Mouse (Mus musculus) hindbrain, embryonic 12.5 days (tissue): ENCODE data around the gene Sult2b1. TPM values are rescaled to one million over a fixed set of nuclear protein-coding genes. Genes with fewer than 3 reads are reported as not detected.

Experiments used
- ATAC-seq: fragments of 200-750 bp; cut with Nextera tagmentation; 2 replicates; pipeline ENCODE4 v1.8.0; 2017; ENCODE audit warnings: moderate TSS enrichment; ENCODE audit not compliant: low FRiP score
- H3K27ac ChIP-seq: fragments of 300-500 bp; sonication (generic); 2 replicates; pipeline ENCODE4 v1.5.1; 2016; ENCODE audit warnings: mild to moderate bottlenecking
- H3K27me3 ChIP-seq: fragments of 300-500 bp; sonication (generic); 2 replicates; pipeline ENCODE4 v1.6.1; 2016; ENCODE audit warnings: mild to moderate bottlenecking
- H3K36me3 ChIP-seq: fragments of 300-500 bp; sonication (generic); 2 replicates; pipeline ENCODE4 v1.6.1; 2016; ENCODE audit warnings: mild to moderate bottlenecking
- H3K4me1 ChIP-seq: fragments of 300-500 bp; sonication (generic); 2 replicates; pipeline ENCODE4 v1.6.1; 2016
- H3K4me2 ChIP-seq: fragments of 300-500 bp; sonication (generic); replicated peaks from 2 replicates; pipeline ENCODE4 v1.6.1; 2016; ENCODE audit warnings: mild to moderate bottlenecking
- H3K4me3 ChIP-seq: fragments of 300-500 bp; sonication (generic); 2 replicates; pipeline ENCODE4 v1.5.1; 2016; ENCODE audit warnings: mild to moderate bottlenecking
- H3K9ac ChIP-seq: fragments of 300-500 bp; sonication (generic); 2 replicates; pipeline ENCODE4 v1.6.1; 2016; ENCODE audit warnings: mild to moderate bottlenecking, moderate library complexity
- H3K9me3 ChIP-seq: fragments of 300-500 bp; sonication (generic); replicated peaks from 2 replicates; pipeline ENCODE4 v1.6.1; 2016; ENCODE audit warnings: mild to moderate bottlenecking
- WGBS: fragments of 180-500 bp; shearing (Covaris S2); methylation state at CpG from one replicate; pipeline ENCODE4 v1.1.7; 2016; 5-methylcytosine and 5-hydroxymethylcytosine counted together
- polyA plus RNA-seq: library from polyadenylated mRNA; unstranded; fragments of >200 nt; fragmentation: Nextera tagmentation; extraction: Ambion mirVana; gene quantifications from 2 replicates; pipeline ENCODE4 v1.2.1, GENCODE M21; 2016

Gene Sult2b1
- polyA plus RNA-seq, result 2.4 and 3.0 TPM in 2 replicates

DNA sequence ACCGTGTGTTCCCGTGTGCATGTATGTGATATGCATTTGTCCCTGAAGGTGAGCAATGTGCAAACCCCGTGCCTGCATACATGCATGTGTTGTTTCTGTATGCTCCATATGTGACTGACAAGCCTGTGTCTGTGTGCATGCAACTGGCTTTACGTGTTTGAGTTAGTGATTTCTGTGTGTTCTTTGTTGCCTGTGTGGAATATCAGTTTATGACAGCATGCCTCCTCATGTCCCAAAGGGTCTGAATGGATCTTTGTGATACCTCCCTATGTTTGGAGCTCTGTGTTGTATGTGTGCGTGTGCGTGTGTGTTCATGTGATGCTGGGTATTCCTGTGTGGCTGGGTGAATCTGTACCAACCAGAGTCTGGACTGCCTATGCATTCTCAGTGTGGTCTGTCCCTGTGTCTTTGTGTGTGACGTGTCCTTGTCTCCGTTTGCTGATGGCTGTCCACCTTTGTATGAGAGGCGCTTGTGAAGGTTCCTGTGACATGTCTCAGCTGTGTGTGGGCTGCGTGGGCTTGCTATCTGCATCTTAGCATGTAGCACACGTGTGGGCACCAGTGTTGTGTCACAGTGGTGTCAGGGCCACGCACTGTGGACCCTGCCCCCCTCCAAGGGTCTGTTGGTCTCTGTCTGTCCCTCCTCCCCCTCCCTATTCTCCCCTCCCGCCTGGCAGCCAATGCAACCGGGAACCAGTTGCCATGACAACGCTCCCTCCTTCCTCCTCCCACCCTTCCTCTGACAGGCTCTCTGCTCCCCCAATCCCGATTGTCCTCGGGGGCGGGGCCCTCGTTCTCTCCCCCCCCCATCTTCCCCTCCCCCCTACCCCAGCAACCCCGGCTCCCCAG is at the start of gene Sult2b1:
TSS of gene Sult2b1 (minus strand) at position 146 of the 849 bp plus-strand sequence.
- Histone ChIP-seq H3K4me3 (peak within 1 kb of the TSS; percentile 74), H3K4me1 (peaks cover 29% of the 10 kb centered on the region), H3K36me3 (peaks cover 26% of the 10 kb centered on the region), H3K9ac (peak within 1 kb of the TSS; percentile 90), H3K27ac (peak within 1 kb of the TSS; percentile 98), H3K27me3 (peaks cover 7% of the 10 kb centered on the region), H3K4me2 (peak within 1 kb of the TSS; percentile 87), H3K9me3 (no peaks in the 10 kb centered on the region)
- 25% methylated on average over 16 of the region's 20 CpGs for WGBS
- peak; percentile 72 for ATAC-seq

DNA sequence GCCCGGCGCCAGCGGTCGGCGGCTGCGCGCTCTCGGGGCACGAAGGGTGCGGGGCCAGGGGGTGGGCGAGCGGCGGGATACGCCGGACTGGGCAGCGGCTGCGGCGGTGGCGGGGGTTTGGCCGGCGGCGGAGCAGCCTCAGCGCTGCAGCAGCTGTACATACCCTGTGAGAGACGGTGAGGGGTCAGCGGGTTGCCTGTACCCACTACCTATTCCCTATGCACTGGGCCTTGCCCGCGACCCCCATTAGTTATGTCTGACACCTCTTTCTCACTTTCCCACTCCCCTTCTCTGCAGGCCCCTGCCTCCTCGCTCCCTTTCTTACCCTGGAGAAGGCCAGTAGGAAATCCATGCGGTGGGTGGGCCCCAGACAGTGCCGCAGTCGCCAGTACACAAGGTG is 49.5 kb upstream of the Sult2b1 start:
- Histone ChIP-seq H3K4me1 (peaks cover 35% of the 10 kb centered on the region), H3K36me3 (peaks cover 5% of the 10 kb centered on the region), H3K4me3 (peak overlapping the region; percentile 38), H3K9me3 (no peaks in the 10 kb centered on the region), H3K27me3 (peaks cover 70% of the 10 kb centered on the region), H3K27ac (no peak overlapping the region), H3K4me2 (peak overlapping the region; percentile 50), H3K9ac (peak overlapping the region; percentile 55)
- WGBS, result 2% methylated on average over 24 of the region's 31 CpGs
- ATAC-seq, result no peak

DNA sequence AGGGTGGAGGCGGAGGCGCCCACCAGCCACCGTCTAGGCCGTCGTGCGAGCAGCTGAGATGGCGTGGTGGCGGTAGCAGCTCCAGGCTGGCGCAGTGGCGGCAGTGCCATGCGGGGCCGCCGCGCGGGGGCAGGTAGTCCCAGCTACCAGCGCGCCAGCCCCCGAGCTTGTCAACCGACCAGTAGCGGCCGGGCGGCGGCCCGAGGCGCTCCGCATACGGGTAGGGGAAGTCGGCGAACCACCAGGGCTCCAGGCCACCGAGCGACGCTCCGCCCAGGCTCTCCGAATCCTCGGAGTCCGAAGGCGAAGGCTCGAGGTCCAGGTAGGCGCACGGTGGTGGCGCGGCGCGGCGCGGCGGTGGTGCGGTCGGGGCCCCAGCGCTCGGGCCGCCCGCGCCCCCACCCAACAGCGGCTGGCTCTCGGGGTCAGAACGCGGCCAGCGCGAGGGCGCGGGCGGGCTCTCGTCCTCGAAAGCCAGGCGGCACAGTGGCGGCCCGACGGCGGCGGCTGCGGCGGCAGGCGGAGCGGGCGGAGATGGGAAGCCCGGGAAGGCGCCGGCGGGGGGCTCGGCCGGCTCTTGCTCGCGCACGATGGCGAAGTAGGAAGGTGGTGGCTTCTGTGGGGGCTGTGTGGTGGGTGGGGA is 48.8 kb upstream of the Sult2b1 start:
- H3K9me3 ChIP-seq, result no peaks in the 10 kb centered on the region
- peaks cover 67% of the 10 kb centered on the region for H3K27me3 ChIP-seq
- H3K4me2 ChIP-seq, result peak overlapping the region; percentile 50
- H3K27ac ChIP-seq, result no peak overlapping the region
- no peak for ATAC-seq
- peak overlapping the region; percentile 38 for H3K4me3 ChIP-seq
- WGBS, result 1% methylated on average over 80 of the region's 86 CpGs
- H3K36me3 ChIP-seq, result peaks cover 12% of the 10 kb centered on the region
- H3K9ac ChIP-seq, result peak overlapping the region; percentile 55
- H3K4me1 ChIP-seq, result peaks cover 35% of the 10 kb centered on the region

DNA sequence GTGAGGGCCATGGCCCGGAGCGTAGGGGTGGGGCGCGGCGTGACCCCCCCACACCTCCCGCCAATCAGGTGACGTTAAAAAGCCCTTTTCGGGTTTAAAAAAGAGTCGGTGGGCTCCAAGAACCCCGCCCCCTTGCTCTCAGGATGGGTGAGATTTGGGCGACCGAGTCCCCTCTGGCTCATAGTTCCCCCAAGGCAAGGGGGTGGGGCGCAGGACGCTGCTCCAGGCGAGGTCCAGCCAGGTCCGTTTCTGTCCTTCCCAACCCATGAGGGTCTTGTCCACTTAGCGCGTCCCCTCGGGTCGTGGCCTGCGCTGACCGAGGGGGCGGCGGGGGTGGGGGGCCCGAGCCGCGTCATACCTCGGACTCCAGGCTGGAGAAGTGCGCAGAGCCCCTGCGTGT is 48.0 kb upstream of the Sult2b1 start:
- Histone ChIP-seq H3K27ac (no peak overlapping the region), H3K9ac (0 out of 2 replicates have a peak overlapping the region, but pooled peaks have one; percentile 45), H3K4me2 (peak overlapping the region; percentile 50), H3K36me3 (peaks cover 20% of the 10 kb centered on the region), H3K27me3 (peaks cover 61% of the 10 kb centered on the region), H3K4me1 (peaks cover 35% of the 10 kb centered on the region), H3K9me3 (no peaks in the 10 kb centered on the region), H3K4me3 (peak overlapping the region; percentile 38)
- WGBS, result 9% methylated on average over 30 of the region's 30 CpGs
- no peak for ATAC-seq

- Histone ChIP-seq H3K4me2 (peak overlapping the region; percentile 67), H3K27me3 (peaks cover 50% of the 10 kb centered on the region), H3K4me1 (peaks cover 35% of the 10 kb centered on the region), H3K27ac (peak overlapping the region; percentile 92), H3K4me3 (peak overlapping the region; percentile 85), H3K9ac (peak overlapping the region; percentile 67; the same call in 1 of the 2 replicates), H3K36me3 (peaks cover 33% of the 10 kb centered on the region), H3K9me3 (no peaks in the 10 kb centered on the region)
- peak; percentile 36 for ATAC-seq
- WGBS, result 16% methylated on average over 5 of the region's 5 CpGs
These were observed 46.7 kb upstream of the Sult2b1 start for GRCm38 (mm10) chr7:45831128-45831525.

DNA sequence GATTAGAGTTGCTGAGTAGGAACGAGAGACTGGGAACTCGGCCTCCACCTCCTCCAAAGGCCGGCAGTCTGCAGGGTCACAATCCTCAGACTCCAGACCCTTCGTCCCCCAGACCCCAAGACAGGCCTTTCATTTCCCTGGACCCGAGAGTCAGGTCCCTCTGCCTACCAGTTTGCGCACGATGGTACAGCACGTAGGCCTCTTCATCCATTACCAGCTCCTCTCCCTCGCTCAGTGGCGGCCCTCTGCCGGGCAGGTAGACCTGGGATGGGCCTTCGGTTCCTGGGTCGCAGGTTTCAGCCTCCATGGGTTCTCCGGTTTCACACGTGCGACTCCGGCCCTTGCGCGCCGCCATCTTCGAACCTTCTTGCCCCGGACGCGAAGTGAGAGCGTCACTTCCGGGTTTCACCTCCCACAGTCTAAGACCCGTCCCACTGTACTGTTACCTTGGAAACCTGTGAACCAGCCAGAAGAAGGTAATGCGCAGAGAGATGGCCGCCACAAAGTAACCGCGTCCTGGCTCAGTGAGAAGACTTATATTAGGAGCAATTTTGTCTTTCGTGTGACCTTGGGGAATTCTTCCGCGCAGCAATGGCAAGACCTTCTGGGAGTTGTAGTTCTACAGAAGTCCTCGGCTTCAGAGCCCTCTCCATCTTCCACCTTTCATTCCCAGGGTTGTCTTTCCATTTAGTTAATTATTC is 46.1 kb upstream of the Sult2b1 start, which contains the start of gene Grwd1:
TSS of gene Grwd1 (minus strand) at position 518 of the 701 bp plus-strand sequence.
- Histone ChIP-seq H3K27ac (peak within 1 kb of the TSS; percentile 92), H3K4me3 (peak within 1 kb of the TSS; percentile 85), H3K36me3 (peaks cover 38% of the 10 kb centered on the region), H3K4me1 (peaks cover 35% of the 10 kb centered on the region), H3K9me3 (no peaks in the 10 kb centered on the region), H3K9ac (peak within 1 kb of the TSS; percentile 67), H3K27me3 (peaks cover 45% of the 10 kb centered on the region), H3K4me2 (peak within 1 kb of the TSS; percentile 67)
- ATAC-seq, result peak; percentile 85
- under 1% methylated on average over 35 of the region's 35 CpGs for WGBS

- Histone ChIP-seq H3K36me3 (peaks cover 64% of the 10 kb centered on the region), H3K4me3 (no peak overlapping the region), H3K27ac (no peak overlapping the region), H3K4me1 (peaks cover 16% of the 10 kb centered on the region), H3K9ac (no peak overlapping the region), H3K4me2 (no peak overlapping the region), H3K27me3 (peaks cover 6% of the 10 kb centered on the region), H3K9me3 (no peaks in the 10 kb centered on the region)
- WGBS, result 96% methylated on average over 7 of the region's 7 CpGs
- ATAC-seq, result no peak
These were observed 42.2 kb upstream of the Sult2b1 start for GRCm38 (mm10) chr7:45826631-45827030.

- Histone ChIP-seq H3K9ac (0 out of 2 replicates have a peak within 1 kb of the TSS, but pooled peaks have one; percentile 4), H3K4me2 (no peak within 1 kb of the TSS), H3K36me3 (peaks cover 64% of the 10 kb centered on the region), H3K27ac (no peak within 1 kb of the TSS), H3K4me3 (no peak within 1 kb of the TSS), H3K4me1 (peaks cover 6% of the 10 kb centered on the region), H3K9me3 (no peaks in the 10 kb centered on the region), H3K27me3 (peaks cover 9% of the 10 kb centered on the region)
- ATAC-seq, result no peak
- 87% methylated on average over 7 of the region's 7 CpGs for WGBS
These were observed 40.1 kb upstream of the Sult2b1 start, which contains the start of gene Kcnj14 for GRCm38 (mm10) chr7:45824598-45824997. TSS of gene Kcnj14 (minus strand) at chr7:45824782.

GRCm38 (mm10) chr7:45820913-45821312 is 36.4 kb upstream of the Sult2b1 start:
- no peak overlapping the region for H3K27ac ChIP-seq

GRCm38 (mm10) chr7:45819843-45820242 is 35.4 kb upstream of the Sult2b1 start:
- peak overlapping the region; percentile 29 for H3K4me2 ChIP-seq

More at GRCm38 (mm10) chr7:45820913-45821312, 36.4 kb upstream of the Sult2b1 start:
- peaks cover 19% of the 10 kb centered on the region for H3K27me3 ChIP-seq
- H3K4me1 ChIP-seq, result peaks cover 4% of the 10 kb centered on the region
- H3K36me3 ChIP-seq, result peaks cover 29% of the 10 kb centered on the region
- H3K9ac ChIP-seq, result no peak overlapping the region
- ATAC-seq, result no peak
- no peak overlapping the region for H3K4me3 ChIP-seq
- no peaks in the 10 kb centered on the region for H3K9me3 ChIP-seq
- no peak overlapping the region for H3K4me2 ChIP-seq

GRCm38 (mm10) chr7:45815984-45816351 is 31.5 kb upstream of the Sult2b1 start:
- peaks cover 19% of the 10 kb centered on the region for H3K27me3 ChIP-seq
- H3K4me3 ChIP-seq, result no peak overlapping the region
- H3K4me2 ChIP-seq, result 0 out of 2 replicates have a peak overlapping the region, but pooled peaks have one; percentile 57
- no peak overlapping the region for H3K27ac ChIP-seq
- no peak overlapping the region for H3K9ac ChIP-seq
- H3K9me3 ChIP-seq, result no peaks in the 10 kb centered on the region
- H3K4me1 ChIP-seq, result peaks cover 34% of the 10 kb centered on the region
- WGBS, result 60% methylated on average over 2 of the region's 2 CpGs
- H3K36me3 ChIP-seq, result peaks cover 21% of the 10 kb centered on the region
- ATAC-seq, result no peak

More at GRCm38 (mm10) chr7:45819843-45820242, 35.4 kb upstream of the Sult2b1 start:
- no peak for ATAC-seq
- no peaks in the 10 kb centered on the region for H3K9me3 ChIP-seq
- H3K4me1 ChIP-seq, result peaks cover 15% of the 10 kb centered on the region
- no peak overlapping the region for H3K4me3 ChIP-seq
- no peak overlapping the region; the same call in 1 of the 2 replicates for H3K27ac ChIP-seq
- peaks cover 18% of the 10 kb centered on the region for H3K36me3 ChIP-seq
- peaks cover 19% of the 10 kb centered on the region for H3K27me3 ChIP-seq
- H3K9ac ChIP-seq, result no peak overlapping the region
- WGBS, result 7% methylated on average over 23 of the region's 25 CpGs
